Mouse (Mus musculus): ENCODE measurements around the gene Dgki.
"Not testable (repeated sequence)": the region's sequence is repeated elsewhere in the genome, so short reads cannot be mapped to it uniquely, and the experiment has no call there.

The Dgki gene

DNA sequence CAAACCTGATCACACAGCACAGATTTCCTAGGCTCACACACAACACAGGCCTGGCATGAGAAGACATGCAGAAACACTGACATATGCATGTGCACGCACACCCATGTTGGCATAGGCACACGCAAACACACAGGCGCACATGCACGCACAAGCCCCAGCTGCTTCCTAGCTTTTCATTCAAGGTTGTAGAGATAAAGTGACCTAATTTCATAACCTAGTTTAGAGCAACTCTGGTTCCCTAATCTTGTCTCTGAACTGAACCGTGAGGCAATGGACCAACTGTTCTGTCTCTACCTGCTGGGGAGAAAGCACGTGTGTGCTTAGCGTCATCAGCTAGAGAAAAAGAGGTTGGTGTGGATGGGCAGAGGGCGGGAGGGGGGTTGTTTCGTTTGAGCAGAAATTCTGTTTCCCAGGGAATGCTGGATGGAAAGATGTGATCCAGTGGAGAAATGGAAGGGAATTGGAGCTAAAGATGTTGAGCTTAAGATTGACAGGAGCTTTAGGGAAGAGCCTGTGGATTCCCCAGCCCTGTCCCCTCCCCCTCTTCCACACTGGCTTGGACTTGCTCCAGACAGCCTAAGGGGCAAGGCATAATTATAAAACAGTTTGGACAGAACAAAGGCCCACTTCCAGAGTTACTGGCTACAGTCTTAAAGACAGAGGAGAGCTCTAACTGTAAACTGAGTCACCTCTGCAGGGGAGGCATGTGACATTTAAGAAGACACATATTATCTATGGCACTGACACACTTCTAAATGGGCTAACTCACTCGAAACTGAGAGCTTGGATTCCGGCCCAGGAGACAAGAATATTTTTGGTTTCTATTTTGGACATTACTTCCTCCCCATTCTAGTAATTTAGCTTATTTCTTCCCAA is 156.8 kb downstream of the Dgki start:
- peak; percentile 25 to 37 for DNase-seq

DNA sequence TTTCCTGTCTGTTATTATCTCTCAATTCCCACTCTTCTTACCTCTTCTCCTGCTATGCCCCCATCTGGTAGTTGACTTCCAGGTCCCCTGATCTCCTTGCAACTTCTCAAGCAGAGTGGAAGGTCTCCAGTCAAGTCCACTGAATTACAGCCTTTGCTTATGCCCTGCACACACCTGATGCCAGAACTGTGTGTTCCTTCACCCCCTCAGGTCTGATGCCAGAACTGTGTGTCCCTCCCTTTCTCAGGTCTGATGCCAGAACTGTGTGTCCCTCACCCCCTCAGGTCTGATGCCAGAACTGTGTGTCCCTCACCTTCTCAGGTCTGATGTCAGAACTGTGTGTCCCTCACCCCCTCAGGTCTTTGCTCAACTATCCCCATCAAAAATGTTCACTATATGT is 161.2 kb downstream of the Dgki start:
- DNase-seq: no peak

DNA sequence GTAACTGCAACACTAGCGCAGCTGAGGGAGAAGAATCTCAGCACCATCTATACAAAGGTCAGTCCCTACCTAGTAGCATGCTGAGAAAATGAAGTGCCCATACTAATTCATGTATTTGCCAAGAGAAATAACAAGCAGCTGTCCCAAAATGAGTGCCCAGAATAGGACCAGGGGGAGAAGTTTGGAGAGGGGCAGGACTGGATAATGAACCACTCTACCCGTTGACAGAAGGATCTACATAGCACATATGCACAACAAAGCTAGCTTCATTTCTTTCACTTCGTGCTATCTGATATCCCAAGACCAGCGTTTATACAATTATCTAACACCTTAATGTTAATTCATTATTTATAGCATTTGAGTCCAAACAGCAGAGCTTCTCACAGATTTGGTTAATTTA is 168.7 kb downstream of the Dgki start:
- no peak for DNase-seq

- no peak for DNase-seq
Observed at GRCm38 (mm10) chr6:37120417-37121154, 179.4 kb downstream of the Dgki start.

GRCm38 (mm10) chr6:37119205-37119604 is 180.8 kb downstream of the Dgki start:
- no peak for DNase-seq

- DNase-seq: no peak
Observed at GRCm38 (mm10) chr6:37113048-37113447, 186.9 kb downstream of the Dgki start.

- DNase-seq: not testable (repeated sequence)
Observed at GRCm38 (mm10) chr6:37106236-37106635, 193.7 kb downstream of the Dgki start.

GRCm38 (mm10) chr6:37100413-37100812 is 199.6 kb downstream of the Dgki start:
- DNase-seq: no peak

- peak; percentile 94 to 95 for DNase-seq
Observed at GRCm38 (mm10) chr6:37097356-37098155, 202.4 kb downstream of the Dgki start.

GRCm38 (mm10) chr6:37096840-37097305 is 203.1 kb downstream of the Dgki start:
- DNase-seq: peak; percentile 11 to 46

DNA sequence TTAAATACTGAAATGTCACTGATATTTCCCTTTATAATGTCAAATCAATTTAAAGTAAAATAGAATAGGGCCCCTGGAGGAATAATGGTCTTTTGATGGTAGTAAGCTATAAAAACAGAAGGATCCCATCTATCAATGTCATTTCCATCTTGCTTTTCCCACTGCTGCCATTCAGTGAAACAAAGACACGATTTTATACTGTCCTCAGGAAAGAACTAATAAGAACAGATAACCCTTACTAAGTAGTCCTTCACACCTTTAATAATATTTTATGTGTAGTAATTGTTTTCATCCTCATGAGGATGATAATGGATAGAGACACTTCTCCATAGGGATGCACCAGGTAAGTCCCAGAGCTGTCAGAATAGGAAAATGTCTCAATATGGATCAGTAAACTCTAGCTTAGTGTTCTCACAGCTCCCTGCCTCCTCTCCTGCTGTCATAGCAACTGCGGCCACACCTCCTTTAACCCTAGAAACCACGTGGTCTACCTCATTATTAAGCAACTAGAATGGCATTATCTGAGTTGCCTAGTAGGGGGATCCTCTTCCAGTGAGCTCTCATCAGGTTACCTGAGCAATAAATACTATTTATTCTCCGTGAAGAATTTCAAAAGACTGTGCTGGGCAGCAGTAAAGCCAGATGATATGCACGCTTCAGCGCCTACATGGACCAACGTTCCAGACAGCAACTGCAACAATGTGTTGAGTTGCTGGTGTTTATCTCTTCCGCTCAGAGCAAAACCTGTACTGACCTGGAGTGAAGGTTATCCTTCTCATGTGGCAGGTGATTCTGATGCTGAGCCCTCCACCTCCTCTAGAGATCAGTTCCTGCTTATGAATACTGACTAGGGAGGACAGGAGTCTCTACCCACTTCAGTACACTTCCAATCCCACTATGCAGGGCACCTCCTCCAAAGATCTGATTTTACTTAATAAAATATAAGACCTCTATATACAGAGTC is 210.6 kb downstream of the Dgki start:
- DNase-seq: no peak

DNA sequence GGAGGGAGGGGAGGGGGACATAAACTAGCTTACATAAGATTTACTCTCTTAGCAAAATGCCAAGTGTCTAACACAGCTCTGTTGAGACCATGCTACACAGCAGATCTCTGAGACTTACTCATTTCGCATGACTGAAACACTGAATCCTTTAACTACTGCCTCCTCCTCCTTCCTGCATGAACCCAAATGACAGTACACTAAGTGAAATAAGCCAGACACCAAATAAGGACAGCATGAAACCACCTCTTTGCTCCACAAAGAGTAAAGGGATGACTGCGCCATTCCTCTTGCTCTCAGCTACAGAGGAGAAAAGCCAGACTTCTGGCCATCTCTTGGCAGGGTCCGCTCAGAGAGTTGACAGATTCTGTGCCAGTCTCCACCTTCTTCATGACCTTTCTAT is 217.0 kb downstream of the Dgki start:
- DNase-seq: no peak

GRCm38 (mm10) chr6:37072401-37073016 is 227.5 kb downstream of the Dgki start:
- DNase-seq: peak; percentile 22 to 48

GRCm38 (mm10) chr6:37069836-37070600 is 230.0 kb downstream of the Dgki start:
- peak; percentile 21 to 41 for DNase-seq

DNA sequence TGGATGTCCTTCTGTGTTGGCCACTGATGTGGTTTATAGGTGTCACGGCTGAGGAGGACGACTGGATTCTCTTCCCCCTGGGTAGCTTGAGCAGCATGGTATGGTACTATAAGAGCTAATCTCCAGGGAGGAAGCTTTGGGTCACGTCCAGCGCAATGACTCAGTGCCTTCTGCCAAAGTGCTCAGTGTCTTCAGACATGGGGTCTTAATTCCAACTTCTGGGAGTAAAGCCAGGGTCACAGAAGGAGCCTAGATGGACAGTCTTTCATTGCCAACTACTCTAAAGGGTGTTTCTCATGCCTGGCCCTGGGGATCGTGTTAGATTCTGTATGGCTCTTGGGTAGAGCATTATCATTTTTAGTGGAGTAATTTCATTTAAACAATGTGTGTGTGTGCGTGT is 231.2 kb downstream of the Dgki start:
- DNase-seq: no peak

- no peak for DNase-seq
Observed at GRCm38 (mm10) chr6:37067357-37067756, 232.6 kb downstream of the Dgki start.

- no peak for DNase-seq
Observed at GRCm38 (mm10) chr6:37064214-37064830, 235.7 kb downstream of the Dgki start.

DNA sequence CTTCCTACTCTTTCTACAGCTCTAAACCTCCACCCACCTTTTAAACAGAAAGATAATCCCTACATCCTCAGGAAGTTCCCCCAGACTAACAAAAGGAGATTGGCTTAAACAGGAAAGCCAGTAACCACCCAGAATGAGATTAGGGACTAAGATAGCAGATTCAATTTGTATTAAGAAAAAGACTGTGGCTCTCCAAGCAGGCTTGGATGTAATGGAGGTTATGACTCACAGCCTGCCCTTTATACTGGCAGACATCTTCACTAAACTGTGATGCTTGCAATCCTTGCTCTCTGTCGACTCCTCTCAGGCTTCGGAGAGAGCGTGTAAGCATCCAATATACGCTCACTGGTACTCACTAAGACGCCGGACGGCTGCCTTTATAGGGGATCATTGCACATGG is 236.7 kb downstream of the Dgki start:
- no peak for DNase-seq

- no peak for DNase-seq
Observed at GRCm38 (mm10) chr6:37060114-37060513, 239.9 kb downstream of the Dgki start.

- no peak for DNase-seq
Observed at GRCm38 (mm10) chr6:37057957-37058356, 242.0 kb downstream of the Dgki start.

Measured in kidney, postnatal 4 days (tissue).